Mouse (Mus musculus) fat pad, adult 2 months (tissue): ENCODE results near the gene Wdr5b.
"Not testable (repeated sequence)": the region's sequence is repeated elsewhere in the genome, so short reads cannot be mapped to it uniquely, and the experiment has no call there.

Experiments used
- DNase-seq: peaks from one replicate; pipeline ENCODE4 v3.0.0-alpha.2; 2011; ENCODE audit warnings: low read depth, low spot score; ENCODE audit errors: extremely low read depth

The Wdr5b gene

DNA sequence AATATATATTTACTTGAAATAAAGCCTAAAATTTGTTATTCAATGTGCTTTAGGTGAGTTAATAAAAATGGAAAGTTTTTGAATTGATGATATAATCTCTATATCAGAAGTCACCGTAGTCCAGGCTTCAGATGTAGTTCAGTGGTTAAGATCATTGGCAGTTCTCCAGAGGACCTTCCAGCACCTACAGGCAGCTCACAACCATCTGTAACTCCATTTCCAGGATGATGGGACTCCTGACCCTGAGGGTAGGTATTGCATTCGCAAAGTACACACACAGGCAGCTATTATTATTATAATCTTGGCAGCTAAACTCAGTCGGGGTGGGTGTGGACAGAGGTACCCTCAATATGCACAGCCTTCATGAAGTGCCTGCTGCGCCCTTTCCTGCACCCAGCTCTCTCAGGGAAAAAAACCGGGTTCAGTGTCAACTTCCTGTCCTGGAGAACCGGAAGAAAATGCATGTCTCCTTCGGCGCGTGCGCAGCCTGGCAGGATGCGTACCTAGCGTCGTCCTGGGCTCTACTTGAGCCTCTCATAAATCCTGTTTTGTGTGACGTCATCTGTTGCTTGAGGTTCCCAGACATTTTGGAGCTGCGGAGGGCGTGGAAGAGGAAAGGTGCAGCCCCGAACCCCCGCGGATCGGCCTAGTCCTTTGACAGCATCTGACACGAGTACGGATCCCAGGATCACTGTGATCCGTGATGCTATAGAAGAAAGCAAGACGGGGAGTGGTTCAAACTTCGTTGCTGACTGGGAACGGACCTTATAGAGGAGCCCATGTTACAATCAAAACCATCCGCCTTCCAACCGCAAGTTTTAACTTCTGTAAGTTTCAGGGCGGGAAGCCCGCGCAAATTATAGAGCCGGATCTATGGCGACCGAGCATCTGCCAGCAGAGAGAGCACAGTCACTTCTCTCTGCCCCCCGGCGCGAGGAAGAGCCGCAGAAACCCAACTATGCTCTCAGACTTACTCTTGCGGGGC lies at the start of gene Wdr5b:
TSS of gene Wdr5b (plus strand) at position 551 of the 985 bp plus-strand sequence.
- DNase-seq: peak; percentile 82

DNA sequence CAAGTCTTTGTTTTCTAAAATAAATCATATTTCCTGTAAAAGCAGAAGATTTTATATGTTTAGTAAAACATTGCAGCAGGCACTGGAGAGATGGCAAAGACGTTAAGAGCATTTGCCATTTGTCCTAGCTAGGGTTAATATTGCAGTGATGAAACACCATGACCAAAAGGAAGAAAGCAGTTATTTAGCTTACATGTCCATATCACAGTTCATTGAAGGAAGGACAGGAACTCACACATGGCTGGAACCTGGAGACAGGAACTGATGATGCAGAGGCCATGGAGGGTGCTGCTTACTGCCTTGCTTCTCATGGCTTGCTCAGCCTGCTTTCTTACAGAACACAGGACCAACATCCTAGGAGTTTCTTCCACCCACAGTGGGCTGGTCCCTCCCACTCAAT lies 48.6 kb upstream of the Wdr5b start:
- no peak for DNase-seq

DNA sequence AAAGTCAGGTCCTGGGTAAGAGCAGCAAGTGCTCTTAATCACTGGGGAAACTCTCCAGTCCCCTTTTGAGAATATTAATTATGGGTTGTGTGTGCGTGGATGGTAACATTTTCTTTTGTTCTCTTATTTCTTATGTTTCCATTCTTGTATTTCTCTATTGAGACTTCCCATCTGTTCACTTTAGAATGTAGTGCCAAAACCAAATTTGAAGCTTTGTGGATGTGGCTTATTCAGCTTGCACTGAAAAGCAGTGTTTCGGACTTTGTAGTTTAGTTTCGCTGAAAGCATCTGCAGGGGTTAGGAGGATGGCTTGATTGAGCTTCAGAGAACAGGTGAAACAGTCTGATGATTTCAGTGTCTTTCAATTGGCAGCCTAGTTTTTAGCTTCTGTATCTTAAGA lies 47.7 kb upstream of the Wdr5b start:
- DNase-seq: no peak

DNA sequence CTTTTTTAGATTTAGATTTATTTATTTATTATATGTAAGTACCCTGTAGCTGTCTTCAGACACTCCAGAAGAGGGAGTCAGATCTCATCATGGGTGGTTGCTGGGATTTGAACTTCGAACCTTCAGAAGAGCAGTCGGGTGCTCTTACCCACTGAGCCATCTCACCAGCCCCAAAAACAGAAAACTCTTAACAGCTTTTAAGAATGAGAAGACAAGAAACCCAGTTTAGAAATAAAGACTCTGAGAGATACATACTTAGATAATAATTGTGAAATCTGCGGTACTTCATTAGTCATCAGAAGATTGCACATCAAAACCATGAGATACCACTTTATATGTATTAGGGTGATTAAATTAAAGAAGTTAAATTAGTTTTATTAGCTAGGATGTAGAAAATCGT lies 42.1 kb upstream of the Wdr5b start:
- not testable (repeated sequence) for DNase-seq

DNA sequence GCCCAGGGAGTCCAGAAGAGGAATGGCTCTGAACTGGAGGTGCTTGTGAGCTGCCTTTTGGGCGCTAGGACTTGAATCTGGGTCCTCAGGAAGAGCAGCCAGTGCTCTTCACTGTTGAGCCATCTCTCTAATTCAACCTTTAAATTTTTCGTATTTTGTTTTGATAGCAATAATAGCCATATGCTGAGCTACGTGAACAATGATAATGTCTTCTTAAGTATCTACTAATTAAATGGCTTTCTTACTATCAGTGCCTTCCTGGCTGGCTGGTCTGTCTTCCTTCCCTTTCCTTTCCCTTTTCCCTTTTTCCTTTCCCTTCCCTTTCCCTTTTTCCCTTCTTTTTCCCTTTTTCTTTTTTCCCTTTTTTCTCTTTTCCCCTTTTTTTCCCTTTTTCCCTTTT lies 32.6 kb upstream of the Wdr5b start:
- no peak for DNase-seq

DNA sequence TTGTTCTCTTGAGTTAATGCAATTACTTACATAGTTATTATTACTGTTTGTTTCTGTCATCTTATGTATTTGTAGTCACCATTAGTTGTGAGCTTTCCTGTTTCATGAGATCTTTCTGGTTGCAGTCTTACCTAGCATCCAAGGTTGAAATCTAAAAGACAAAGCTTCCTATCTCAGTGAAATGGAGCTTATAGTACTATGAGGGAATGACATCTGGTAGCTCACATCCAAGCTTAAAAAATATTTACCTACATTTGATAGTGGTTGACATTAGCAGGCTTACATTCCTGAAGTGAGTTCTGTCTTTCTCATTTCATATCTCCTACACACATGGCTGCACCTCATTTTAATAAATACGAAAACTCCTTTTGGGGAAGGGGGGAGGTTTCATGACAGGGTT lies 24.7 kb upstream of the Wdr5b start:
- no peak for DNase-seq

DNA sequence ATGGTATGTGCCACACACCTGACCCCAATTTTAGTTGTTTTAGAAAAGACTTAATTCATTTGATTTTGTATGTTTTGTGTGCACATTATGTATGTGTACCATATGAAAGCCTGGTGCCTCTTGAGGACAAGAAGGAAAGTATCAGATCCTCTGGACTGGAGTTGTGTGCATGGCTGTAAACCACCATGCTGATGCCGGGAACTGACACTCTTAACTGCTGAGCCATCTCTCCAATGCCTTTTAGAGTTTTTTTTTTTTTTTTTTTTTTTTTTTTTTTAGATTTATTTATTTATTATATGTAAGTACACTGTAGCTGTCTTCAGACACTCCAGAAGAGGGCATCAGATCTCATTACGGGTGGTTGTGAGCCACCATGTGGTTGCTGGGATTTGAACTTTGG lies 12.9 kb upstream of the Wdr5b start:
- DNase-seq: not testable (repeated sequence)

DNA sequence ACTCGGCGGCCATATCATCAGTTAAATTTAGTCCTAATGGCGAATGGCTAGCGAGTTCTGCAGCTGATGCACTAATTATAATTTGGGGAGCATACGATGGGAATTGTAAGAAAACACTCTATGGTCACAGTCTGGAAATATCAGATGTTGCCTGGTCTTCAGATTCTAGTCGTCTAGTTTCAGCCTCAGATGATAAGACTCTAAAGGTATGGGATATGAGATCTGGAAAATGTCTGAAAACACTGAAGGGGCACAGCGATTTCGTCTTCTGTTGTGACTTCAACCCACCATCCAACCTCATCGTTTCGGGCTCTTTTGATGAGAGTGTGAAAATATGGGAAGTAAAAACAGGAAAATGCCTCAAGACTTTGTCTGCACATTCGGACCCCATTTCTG lies 633 bp downstream of the Wdr5b start:
- no peak for DNase-seq

DNA sequence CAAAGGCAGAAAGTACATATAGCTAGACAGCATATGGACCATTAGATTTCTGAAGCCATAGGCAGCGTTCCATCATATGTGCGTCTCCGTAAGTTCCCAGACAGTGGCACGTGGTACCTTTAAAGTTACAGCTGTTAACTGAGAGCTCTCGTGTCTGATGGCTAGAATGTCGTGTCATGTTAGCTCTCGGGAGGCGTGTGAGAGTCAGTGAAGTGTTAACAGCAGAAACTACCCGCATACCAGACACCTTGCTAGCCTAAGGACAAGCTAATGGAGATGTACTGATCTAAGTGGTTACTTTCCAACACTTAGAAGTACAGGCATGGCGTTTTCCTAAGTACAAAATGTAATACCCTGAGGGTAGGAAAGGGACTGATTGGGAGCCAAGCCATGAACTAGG lies 2.1 kb downstream of the Wdr5b start:
- no peak for DNase-seq

DNA sequence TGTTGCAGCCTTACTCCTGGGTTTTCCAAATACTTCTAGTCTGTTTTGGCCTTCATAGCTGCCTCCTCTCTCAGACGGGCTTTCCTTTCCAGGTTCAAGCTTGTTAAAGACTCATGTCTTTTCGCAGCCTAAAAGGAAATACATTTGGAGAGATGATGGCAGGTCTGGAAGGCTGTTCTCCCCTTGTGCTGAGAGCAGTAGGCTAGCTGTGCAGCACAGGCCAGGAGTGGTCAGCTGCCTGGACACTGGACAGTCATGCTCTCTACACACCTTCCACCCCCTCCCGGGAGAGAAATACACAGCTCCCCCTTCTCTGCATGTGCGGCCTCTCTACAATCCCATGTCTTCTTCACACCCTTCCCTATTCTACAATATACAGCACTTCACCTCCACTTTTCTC lies 3.0 kb downstream of the Wdr5b start:
- DNase-seq: no peak

DNA sequence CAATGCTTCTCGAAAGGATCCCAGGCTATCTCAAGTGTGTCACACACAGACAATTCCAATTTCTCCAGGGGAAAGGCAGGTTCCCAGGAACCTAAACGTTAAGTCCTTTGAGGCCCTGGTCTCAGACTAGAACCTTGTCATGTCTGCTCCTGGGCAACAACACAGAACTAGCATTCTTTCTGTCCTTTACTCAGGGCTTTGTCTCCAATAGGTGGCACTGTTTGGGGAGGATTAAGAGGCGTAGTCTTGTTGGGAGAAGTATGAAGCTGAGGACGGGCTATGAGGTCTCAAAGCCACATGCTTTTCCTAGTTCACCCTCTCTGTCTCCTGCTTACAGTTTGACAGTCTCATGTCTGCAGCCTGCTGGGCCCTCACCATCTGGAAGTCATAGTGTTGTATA lies 6.5 kb downstream of the Wdr5b start:
- no peak for DNase-seq

DNA sequence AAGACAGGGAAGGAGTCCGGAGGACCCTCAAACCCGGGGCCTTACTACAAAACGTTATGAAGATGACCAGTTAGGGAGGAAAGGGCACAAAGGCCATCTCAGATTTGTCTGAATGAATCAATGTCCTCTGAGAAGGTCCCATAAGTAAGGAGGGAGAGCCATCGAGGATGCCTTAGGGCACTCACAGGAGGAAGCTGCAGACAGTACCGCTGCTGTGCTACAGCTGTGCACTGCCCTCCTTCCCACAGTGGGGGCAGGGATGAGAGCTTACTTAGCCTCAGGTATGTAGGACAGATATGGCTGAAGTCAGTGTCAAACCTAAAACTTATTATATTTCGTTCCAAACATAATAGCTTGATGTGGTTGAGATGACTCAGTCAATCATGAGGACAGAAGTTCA lies 10.5 kb downstream of the Wdr5b start:
- no peak for DNase-seq

DNA sequence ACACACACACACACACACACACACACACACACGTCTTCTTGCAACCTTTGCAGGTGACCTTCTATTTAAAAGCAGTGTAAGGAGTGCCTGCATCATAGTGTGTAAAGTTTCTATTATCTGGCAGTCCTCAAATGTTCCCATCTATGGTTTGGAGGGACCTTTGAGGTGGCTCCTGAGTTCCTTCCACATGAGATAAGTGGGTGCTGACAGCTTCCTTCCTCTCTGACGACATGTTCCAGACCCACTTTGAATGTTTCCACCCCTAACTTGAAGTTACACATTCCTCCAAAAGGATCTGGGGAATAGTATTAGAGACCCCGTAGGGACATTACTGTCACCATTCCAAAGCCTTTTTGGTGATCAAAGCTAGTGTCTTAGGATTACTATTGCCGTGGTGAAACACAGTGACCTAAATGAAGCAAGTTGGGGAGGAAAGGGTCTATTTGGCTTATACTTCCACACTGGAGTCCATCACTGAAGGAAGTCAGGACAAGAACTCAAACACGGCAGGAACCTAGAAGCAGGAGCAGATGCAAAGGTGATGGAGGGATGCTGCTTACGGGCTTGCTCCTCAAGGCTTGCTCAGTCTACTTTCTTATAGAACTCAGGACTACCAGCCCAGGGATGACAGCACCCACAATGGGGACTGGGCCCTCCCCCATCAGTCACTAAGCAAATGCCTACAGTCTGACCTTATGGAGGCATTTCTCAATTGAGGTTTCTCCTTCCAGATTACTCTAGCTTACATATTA lies 12.7 kb downstream of the Wdr5b start:
- no peak for DNase-seq

DNA sequence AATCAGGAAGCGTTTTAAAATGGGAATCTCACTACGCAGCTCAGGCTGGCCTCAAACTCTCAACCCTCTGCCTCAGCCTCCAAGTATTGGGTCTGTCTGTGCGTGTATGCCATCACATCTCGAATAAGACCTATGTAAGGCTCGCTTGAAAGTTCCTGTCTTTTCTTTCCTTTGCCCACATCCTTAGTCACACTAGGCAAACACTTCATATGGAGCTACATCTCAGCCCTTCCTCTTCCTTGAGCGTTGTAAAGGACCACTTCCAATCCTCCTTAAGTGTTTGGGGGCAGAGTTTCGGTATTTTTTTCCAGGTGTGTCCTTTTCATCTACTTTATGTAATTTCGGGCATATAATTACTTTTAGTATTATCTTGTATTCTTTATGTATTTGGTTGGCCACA lies 13.9 kb downstream of the Wdr5b start:
- no peak for DNase-seq

DNA sequence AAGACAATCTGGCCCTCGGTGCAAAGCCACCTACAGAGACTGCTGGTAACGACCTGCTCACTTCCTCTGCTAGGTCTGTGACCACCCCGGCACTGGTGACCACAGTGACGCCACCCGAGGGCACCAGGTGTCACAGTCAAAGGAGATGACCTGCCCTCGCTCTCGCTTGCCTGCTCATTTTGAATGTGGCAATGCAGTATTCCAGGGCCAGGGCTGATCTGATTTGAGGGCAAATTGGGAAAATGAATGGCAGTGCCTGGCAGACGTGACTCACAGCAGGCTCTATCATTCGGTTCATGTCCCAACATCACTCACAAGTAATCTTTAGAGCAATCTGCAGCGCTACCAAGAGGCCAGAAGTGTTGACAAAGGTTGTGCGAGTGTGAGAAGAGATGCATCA lies 15.4 kb downstream of the Wdr5b start:
- no peak for DNase-seq

DNA sequence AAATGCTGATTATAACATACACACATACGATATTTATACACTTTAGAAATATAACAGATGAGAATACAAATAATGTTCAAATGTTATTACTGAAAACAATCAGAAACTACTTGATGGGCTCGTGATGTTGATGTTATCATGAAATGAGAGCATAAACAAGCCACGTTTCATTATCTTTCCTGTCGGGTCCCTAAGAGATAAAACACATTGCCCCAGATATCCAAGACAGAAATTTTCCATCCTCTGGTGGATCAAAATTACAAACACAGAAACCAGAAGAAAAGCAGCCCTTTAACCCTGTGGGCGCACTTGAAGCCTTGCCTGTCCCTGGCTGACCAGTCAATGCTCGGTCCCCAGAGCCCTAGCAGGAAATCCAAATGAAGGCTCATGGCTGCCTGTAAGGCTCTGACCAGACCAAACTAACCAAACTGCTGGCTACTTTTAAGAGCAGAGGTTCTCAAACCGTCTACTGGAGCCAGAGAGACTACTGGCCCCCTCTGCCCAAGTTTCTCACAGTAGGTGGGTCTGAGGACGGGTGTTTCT lies 17.0 kb downstream of the Wdr5b start:
- DNase-seq: no peak

DNA sequence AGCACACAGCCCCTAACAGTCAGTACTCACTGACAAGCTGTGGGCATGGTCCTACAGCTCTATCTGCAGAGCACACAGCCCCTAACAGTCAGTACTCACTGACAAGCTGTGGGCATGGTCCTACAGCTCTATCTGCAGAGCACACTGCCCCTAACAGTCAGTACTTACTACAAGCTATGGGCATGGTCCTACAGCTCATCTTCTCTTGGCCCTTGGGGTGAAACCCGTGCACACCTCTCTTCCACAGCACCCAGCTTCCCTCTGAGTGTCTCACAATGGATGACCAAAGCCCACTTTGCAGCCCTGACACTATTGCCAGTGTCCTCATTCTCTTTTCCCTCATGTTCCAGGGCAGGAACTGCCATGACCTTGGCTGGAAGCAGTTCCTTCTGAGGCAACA lies 21.5 kb downstream of the Wdr5b start:
- not testable (repeated sequence) for DNase-seq

DNA sequence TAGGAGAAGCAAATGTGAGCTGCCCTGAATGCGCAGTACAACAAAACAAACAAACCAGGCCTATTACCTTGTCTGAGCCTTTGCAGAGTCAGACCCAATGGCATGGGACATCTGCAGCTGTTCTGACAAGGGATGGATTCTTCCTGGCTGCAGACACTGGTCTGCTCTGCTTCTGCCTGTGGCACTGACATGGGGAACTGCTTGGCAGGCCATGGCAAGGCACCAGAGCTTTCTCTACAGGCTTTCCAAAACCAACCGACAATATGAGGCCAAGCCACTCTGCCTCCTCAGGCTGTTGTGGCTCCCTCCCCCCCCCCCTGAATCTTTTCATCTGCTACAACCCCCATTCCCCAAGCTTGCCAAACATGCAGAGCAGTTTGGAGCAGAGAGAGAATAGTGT lies 22.3 kb downstream of the Wdr5b start:
- no peak for DNase-seq

DNA sequence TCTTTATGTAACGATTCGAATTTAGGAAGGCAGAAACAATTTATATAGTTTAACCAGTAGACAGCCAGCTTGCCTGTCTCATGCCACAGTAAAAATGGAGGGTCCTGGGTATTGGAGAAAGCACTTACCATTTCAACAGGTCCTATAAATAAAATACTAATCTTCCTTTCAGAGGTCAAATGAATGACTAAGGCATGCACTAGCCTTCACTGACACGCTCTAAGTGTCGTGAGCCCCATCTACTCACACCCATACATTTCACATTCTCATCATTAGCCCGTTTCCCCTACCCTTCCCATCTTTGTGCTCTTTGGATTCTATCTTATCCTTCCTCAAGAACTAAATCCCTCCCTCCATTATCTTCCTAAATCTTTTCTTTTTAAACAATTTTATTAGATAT lies 23.9 kb downstream of the Wdr5b start:
- DNase-seq: no peak

DNA sequence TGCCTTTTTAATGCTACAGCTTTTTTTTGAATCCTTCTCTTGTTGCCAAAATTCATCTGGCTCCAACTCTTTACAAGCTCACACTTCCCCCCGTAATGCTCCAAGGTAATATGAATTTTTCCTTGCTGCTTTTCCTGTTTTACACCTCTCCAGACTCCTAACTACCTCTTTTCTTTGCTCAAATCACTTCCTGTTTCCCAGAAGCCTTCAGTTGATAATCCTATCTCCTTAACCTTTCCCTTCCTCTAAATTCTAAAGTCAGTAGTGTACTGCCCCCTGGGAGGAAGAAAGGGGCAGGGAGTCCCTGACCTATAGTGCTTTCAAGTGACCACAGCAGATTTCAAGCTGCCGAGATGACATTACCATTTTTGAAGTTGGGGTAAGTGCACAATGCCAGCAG lies 26.7 kb downstream of the Wdr5b start:
- DNase-seq: no peak

DNA sequence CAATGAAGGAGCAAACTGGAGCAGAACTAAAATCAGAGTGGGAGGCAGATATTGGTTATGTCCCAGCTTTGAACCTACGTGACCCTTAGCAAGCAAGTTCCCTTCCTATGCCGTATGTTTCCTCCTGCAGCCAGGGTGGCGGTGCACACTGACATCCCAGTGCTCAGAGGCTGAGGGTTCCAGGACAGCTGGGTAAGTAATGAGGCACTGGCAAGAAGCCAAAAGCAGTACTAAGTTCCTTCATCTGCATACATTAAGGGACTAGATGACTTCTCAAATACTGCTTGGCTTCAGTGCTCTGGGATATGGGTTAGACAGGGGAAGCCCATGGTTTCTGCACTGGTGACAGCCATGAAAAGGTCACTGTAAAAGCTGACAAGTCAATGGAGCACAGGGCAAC lies 27.4 kb downstream of the Wdr5b start:
- no peak for DNase-seq
